Comparison of ENCODE assay signal across 9 mouse cellular contexts in the genomic region with DNA sequence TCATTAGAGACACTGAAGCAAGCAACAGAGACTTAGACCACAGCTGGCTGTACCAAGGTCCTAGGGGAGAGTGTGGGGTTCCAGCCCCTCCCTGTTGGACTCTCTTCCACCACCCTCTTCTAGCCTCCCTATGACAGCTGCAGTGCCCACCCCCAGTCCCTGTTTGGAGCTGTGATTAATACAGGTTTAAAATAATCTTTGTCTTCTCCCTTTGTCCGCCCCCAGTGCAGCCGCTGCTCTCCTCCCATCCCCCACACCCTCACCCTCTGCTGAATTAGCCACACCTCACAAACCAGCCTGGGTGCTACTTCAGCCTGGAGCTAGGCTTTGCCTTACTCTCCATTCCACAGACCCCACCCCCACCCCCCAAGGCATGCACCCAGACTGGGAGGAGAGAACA.
DNase-seq lines count a peak whose midpoint lies in the region; ATAC-seq lines count a peak whose summit lies in the region.
"Had no signal": no experiment of that assay in that cellular context is flagged by ENCODE, and none has a peak within 500 bp of the region (broad histone marks: within the 10 kb centered on the region; RNA-seq: fewer than 3 reads in every experiment).

No protein-coding gene starts in this region.

- no peak overlapping the region for H3K9ac ChIP-seq in kidney, embryonic 16.5 days (replicated peaks; ENCODE audit: low read length)
- H3K9ac ChIP-seq in midbrain, embryonic 15.5 days: no peak overlapping the region
- H3K9ac ChIP-seq: limb, embryonic 15.5 days had no signal

- no peaks in the 10 kb centered on the region for H3K27me3 ChIP-seq in kidney, embryonic 16.5 days (ENCODE audit: insufficient read depth, low read length)
- no peaks in the 10 kb centered on the region for H3K27me3 ChIP-seq in midbrain, embryonic 15.5 days (replicated peaks)
- H3K27me3 ChIP-seq: limb, embryonic 15.5 days had no signal

- H3K27ac ChIP-seq in kidney, embryonic 16.5 days (ENCODE audit: low read length): no peak overlapping the region
- H3K27ac ChIP-seq in midbrain, embryonic 15.5 days: peak overlapping the region; percentile 34; the same call in 1 of the 2 replicates
- H3K27ac ChIP-seq: limb, embryonic 15.5 days had no signal

- H3K4me1 ChIP-seq in kidney, embryonic 16.5 days (ENCODE audit: insufficient read depth, low read length): peaks cover 5% of the 10 kb centered on the region; the same call in 1 of the 2 replicates
- peaks cover 6% of the 10 kb centered on the region for H3K4me1 ChIP-seq in midbrain, embryonic 15.5 days
- H3K4me1 ChIP-seq: limb, embryonic 15.5 days had no signal

- H3K4me3 ChIP-seq in kidney, embryonic 16.5 days (ENCODE audit: low read length): no peak overlapping the region
- H3K4me3 ChIP-seq in midbrain, embryonic 15.5 days: no peak overlapping the region
- H3K4me3 ChIP-seq: limb, embryonic 15.5 days had no signal

- ATAC-seq in kidney, embryonic 16.5 days (ENCODE audit: low FRiP score, low TSS enrichment): 0 out of 2 replicates have a peak, but pooled peaks have one; percentile 23
- no peak; the same call in 1 of the 2 replicates for ATAC-seq in midbrain, embryonic 15.5 days (replicated peaks)

- H3K4me2 ChIP-seq in kidney, embryonic 16.5 days (replicated peaks; ENCODE audit: low read depth, low read length): no peak overlapping the region
- no peak overlapping the region for H3K4me2 ChIP-seq in midbrain, embryonic 15.5 days
- H3K4me2 ChIP-seq: limb, embryonic 15.5 days had no signal

- no peaks in the 10 kb centered on the region for H3K9me3 ChIP-seq in kidney, embryonic 16.5 days (ENCODE audit: low read length)
- no peaks in the 10 kb centered on the region for H3K9me3 ChIP-seq in midbrain, embryonic 15.5 days
- H3K9me3 ChIP-seq: limb, embryonic 15.5 days had no signal

- DNase-seq in kidney, adult 9 months: no peak
- DNase-seq in brain, adult 2 months (ENCODE audit: low read depth, low spot score): peak; percentile 85
- DNase-seq in frontal cortex, postnatal 36 days (ENCODE audit: low spot score in 2 of 2): peak; percentile 48 to 64
- no peak for DNase-seq in spleen, postnatal 36 days (ENCODE audit: low spot score in 2 of 2)
- DNase-seq in urinary bladder, postnatal 4 days (ENCODE audit: low spot score in 2 of 2): no peak
- no peak for DNase-seq in cerebellum, postnatal 14 days

- 29% methylated on average over 2 of the region's 2 CpGs for WGBS in kidney, embryonic 16.5 days
- 40% methylated on average over 2 of the region's 2 CpGs for WGBS in midbrain, embryonic 15.5 days

- no peaks in the 10 kb centered on the region for H3K36me3 ChIP-seq in kidney, embryonic 16.5 days (ENCODE audit: insufficient read depth, low read length)
- no peaks in the 10 kb centered on the region for H3K36me3 ChIP-seq in midbrain, embryonic 15.5 days (replicated peaks)
- H3K36me3 ChIP-seq: limb, embryonic 15.5 days had no signal

Comparison
In these comparisons a context has a peak if more than half of its experiments do, and no peak if none do; other contexts are left out.
1. DNase-seq: peak in brain, adult 2 months (single experiment) and frontal cortex, postnatal 36 days (2 of 2); none in kidney, adult 9 months (single experiment), spleen, postnatal 36 days (0 of 2), urinary bladder, postnatal 4 days (0 of 2) and cerebellum, postnatal 14 days (0 of 2).